Mouse (Mus musculus): ENCODE data around the gene Ubl5.
A peak's percentile ranks its signal among the peaks of the same experiment; 100 is the strongest.
"Not testable (repeated sequence)": the region's sequence is repeated elsewhere in the genome, so short reads cannot be mapped to it uniquely, and the experiment has no call there.

The Ubl5 gene

GRCm38 (mm10) chr9:20642101-20642895, at the start of gene Ubl5:
Gene Ubl5, plus strand, starts transcription at chr9:20642878.
- DNase-seq = peak; percentile 77

DNA sequence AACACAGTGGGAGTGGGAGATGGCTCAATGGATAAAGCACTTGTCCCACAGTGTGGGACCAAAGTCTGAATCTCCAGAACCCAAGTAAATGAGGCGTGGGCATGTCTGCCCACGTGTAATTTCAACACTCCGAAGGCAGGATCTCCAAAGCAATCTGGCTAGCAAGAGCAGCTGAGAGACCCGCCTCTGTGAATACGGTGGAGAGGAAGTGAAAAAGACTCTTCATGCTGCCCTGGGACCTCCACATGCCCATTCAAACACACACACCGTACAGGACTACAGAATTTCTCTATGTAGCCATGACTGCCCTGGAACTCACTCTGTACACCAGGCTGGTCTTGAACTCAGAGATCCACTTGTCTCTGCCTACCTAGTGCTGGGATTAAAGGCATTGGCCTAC, 41.4 kb upstream of the Ubl5 start:
- DNase-seq = no peak

- DNase-seq = no peak
These were observed 36.4 kb upstream of the Ubl5 start for GRCm38 (mm10) chr9:20606269-20606668.

DNA sequence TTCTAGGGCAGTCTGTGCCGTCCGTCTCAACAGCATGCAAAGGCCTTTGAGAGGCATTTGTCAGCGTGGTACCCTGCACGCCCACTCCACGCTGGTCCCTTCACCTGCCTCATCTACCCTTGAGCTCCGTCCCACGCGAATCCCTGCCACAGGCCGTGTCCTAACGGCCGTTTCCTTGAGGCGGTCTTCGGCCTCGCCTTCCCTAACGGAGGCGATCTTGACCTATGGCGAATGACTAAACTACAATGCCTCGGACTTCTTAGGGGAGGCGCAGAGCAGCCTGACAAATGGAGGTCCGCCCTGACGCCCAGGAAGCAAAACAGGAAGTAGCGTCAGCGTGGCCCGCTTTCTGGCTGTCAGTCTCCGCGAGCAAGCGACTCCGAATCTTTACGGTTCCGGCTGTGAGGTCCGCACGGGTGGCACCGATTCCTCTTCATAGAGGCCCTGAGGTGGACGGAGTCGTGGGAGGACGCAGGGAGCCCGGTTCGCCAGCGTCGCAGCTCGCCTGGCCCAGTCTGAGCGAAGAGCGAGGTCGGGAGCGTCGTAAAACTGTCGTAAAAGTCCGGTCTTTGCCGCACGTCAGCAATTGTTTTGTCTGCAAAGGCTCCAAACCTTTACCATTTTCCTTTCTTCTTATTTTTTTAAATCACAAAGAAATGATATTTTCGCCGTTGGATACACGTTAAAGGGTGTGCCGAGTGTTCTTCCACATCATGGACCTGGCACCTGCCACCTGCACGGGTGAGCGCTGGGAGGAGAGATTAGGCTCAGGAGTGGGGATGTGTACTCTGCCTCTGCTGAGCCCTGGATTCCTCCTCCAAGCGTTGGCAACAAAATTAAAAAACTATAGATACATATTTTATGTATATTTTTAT, 35.3 kb upstream of the Ubl5 start:
- peak; percentile 92 for DNase-seq

DNA sequence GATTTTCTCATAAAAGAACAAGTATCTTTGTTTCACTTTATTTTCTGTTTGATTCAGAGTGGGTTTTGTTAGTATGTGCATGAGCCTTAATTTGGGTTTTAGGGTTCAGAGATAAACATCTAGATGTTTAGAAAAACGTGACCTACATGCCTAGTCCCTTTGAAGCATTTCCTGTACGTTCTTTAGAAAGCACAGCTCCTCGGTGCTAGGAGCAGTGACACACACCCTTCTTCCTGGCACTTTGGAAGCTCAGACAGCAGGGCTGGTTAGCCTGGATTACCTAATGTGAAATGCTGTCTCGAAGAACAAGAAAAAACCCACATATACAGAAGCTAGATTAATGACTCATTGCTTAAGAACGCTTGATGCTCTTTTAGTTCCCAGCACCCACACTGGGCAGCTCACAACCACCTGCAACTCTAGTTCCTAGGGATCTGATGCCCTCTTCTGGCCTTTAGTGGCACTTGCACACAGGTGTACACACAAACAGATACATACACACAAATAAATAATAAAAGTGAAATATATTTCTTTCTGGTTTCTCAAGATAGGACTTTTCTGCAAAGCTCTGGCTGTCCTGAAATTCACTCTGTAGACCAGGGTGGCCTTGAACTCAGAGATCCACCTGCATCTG, 32.7 kb upstream of the Ubl5 start:
- no peak for DNase-seq

DNA sequence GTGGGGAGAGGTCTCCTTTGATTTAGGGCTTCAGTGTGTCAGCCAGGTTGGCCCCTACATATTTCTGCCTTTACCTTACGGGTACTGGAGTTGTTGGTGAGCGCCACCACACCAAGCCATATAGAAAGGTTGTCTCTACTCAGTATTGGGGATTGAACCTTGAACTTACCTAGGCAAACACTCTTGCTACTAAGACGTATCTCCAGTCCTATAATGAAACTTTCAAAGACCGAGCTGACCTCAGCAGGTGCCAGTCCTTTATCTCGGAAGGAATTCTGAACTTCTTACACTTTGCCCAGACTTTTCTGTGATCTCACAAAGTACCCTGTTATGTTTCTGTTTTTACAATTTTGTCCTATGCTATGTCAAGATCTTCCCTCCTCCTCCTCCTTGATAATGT, 30.7 kb upstream of the Ubl5 start:
- DNase-seq = no peak

- DNase-seq = no peak
These were observed 26.0 kb upstream of the Ubl5 start for GRCm38 (mm10) chr9:20616685-20617084.

- DNase-seq = no peak
These were observed 11.3 kb upstream of the Ubl5 start for GRCm38 (mm10) chr9:20631332-20631731.

GRCm38 (mm10) chr9:20635676-20636075, 7.0 kb upstream of the Ubl5 start:
- not testable (repeated sequence) for DNase-seq

DNA sequence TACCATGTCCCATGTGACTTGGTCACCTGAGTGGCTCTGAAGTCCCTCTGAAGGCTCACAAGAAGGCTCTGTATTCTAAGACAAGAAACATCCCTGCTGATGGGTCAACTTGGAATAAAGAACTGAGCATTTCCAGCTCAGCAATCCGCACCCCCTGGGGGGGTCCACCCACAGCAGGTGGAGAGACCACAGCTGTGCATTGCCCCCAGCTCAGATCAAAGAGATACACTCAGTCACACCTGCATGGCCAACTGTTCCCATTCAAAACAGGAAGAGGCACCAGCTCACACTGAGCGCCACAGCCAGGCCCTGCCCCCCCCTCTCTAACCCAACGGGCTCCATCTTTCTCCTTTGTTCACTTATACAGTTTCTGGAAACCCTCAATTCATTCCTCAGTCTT, 6.4 kb upstream of the Ubl5 start:
- DNase-seq = no peak

DNA sequence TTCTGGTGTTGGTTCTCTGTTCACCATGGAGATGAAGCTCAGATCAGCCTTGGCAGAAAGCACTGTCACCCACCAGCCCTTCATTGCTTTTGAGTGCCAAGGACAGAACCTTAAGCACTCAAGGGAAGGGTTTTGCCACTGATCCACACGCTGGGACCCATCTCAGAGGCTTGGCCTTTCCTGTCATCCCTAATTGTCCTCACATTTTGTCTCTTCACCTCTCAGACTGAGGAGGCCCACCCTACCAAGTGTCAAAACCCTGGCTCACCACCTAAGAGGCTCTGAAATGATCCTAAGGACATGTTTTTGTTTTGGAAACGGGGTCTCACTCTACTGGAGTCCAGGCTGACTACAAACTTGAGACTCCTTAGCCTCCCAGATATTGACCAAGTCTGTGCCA, 5.9 kb upstream of the Ubl5 start:
- DNase-seq = no peak

- DNase-seq = no peak
These were observed 4.1 kb upstream of the Ubl5 start for GRCm38 (mm10) chr9:20638552-20638951.

DNA sequence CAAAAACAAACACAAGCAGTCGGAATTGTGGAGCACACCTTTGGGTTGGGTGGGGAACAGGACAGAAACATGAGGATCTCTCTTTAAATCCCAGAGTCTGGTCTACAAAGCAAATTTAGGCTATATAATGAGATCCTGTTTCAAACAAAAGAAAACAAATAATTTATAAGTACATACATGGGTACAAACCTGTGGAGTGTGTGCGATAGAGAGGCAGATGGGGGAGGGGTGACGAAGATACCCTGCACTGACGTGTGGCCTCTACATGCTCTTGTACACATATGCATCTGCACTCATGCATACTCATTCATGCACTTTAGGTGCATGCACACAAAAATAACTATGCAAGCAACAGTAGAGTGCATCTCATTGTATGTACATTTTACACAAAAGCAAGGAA, 3.2 kb upstream of the Ubl5 start:
- no peak for DNase-seq

DNA sequence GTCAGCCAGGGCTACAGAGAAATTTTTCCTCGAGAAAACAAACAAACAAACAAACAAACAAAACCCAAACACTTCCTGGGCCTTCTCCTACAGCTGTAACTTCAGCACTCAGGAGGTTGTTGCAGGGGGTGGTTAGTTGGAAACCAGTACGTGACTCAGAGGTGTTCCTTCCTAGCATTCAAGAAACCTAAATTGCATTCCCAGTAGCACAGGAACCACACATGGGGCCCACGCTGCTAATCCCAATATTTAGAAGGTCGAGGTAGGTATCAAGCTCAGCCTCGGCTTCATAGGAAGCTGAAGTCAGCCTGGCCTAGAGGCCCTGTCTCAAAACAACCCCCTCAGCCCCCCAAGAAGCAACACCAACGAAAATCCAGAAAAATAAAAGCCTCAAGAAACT, 1.2 kb upstream of the Ubl5 start:
- DNase-seq = no peak

GRCm38 (mm10) chr9:20642896-20643466, 303 bp downstream of the Ubl5 start:
- DNase-seq = peak; percentile 82

GRCm38 (mm10) chr9:20643781-20644180, 1.1 kb downstream of the Ubl5 start:
- no peak for DNase-seq

- peak; percentile 86 for DNase-seq
These were observed 1.8 kb downstream of the Ubl5 start, which contains the start of gene Fbxl12 for GRCm38 (mm10) chr9:20644360-20645081. Gene Fbxl12, minus strand, starts transcription at chr9:20644767.

DNA sequence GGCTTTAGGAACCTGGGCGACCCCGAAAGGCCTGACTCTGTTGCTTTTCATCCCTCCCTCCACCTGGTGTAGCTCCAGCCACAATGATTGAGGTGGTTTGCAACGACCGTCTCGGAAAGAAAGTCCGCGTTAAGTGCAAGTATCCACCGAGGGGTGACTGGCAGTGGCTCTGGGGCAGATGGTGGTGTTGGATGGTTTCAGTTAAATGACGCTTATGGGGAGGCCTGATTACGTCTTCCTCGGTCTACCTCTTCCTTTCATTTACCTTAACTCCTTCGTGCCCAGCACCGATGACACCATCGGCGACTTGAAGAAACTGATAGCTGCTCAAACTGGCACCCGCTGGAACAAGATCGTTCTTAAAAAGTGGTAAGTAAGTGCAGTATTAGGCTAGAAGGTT, 2.4 kb downstream of the Ubl5 start:
- no peak for DNase-seq

GRCm38 (mm10) chr9:20651602-20652259, 9.1 kb downstream of the Ubl5 start, which contains the start of gene Pin1:
Gene Pin1, plus strand, starts transcription at chr9:20652095.
- peak; percentile 99 for DNase-seq

DNA sequence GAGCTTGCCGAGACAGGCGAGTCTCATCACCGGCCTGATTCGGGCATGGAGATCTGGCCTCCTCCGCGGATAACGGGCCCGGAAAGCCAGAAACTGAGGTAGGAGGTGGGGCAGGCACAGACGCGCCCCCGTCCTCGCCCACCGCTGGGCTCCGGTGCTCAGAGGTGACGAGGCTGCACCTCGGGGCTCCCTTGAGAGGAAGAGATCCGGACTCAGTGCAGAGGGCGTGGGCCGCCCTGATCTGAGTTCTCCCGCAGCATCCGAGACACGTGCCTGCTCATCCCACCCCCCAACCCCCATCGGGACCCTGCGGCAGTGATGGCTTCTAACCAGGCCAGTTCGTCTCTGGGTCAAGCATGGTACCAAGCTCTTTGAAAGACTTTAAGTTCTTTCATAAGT, 9.6 kb downstream of the Ubl5 start:
- DNase-seq = no peak

DNA sequence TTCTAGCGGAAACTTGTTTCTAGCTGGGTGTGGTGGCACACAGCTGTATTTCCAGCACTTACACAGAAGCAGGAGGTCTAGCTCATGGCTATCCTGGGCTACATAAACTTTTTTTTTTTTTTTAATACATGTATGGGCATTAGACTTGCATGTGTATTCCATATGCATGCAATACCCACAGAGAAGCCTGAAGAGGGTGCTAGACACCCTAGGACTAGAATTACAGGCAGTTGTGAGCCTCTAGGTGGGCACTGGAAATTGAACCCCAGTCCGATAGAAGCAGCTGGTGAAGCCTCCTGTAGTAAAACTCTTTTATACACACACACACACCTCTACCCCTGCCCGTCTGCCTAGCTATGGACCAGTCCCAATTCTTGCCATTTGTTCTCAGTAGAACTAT, 11.2 kb downstream of the Ubl5 start:
- no peak for DNase-seq

DNA sequence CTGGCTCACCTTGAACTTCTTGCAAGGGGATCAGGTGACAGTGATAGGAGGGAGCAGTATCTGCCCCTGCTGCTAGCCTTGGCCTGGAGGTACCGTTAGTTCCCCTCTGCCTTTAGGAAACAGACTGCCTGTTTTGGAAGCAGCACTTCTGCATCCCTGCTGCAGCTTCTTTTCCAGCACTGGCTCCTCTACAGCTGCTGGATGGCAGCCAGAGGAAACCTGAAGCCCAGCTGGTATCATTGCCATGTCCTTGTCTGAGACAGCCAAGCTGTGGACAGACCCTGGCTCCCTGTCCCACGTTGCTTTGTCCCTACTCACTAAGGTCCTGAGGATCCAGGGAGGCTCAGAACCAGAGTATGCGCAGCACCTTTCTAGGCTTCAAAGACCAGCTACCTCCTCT, 14.9 kb downstream of the Ubl5 start:
- DNase-seq = no peak
